Mouse (Mus musculus) liver, embryonic 15.5 days (tissue): Measurements from ENCODE around the gene Tti1. TPM values are rescaled to one million over a fixed set of nuclear protein-coding genes. Genes with fewer than 3 reads are reported as not detected.

Source experiments
- ATAC-seq: fragments of 200-750 bp; cut with Nextera tagmentation; 2 replicates; pipeline ENCODE4 v1.8.0; 2017; ENCODE audit warnings: moderate number of reproducible peaks, mild to moderate bottlenecking, moderate library complexity; ENCODE audit not compliant: insufficient read depth
- H3K27ac ChIP-seq: fragments of 300-500 bp; sonication (generic); replicated peaks from 2 replicates; pipeline ENCODE4 v1.5.1; 2015; ENCODE audit warnings: mild to moderate bottlenecking, inconsistent platforms
- H3K27me3 ChIP-seq: fragments of 300-500 bp; sonication (generic); 2 replicates; pipeline ENCODE4 v1.6.1; 2015; ENCODE audit warnings: mild to moderate bottlenecking, inconsistent platforms
- H3K36me3 ChIP-seq: fragments of 300-500 bp; sonication (generic); replicated peaks from 2 replicates; pipeline ENCODE4 v1.6.1; 2015; ENCODE audit warnings: moderate library complexity, mild to moderate bottlenecking, inconsistent platforms
- H3K4me1 ChIP-seq: fragments of 300-500 bp; sonication (generic); replicated peaks from 2 replicates; pipeline ENCODE4 v1.6.1; 2015; ENCODE audit warnings: inconsistent platforms
- H3K4me2 ChIP-seq: fragments of 300-500 bp; sonication (generic); 2 replicates; pipeline ENCODE4 v1.6.1; 2015; ENCODE audit warnings: moderate library complexity, mild to moderate bottlenecking, inconsistent platforms
- H3K4me3 ChIP-seq: fragments of 300-500 bp; sonication (generic); replicated peaks from 2 replicates; pipeline ENCODE4 v1.5.1; 2015; ENCODE audit warnings: mild to moderate bottlenecking, inconsistent platforms
- H3K9ac ChIP-seq: fragments of 300-500 bp; sonication (generic); 2 replicates; pipeline ENCODE4 v1.6.1; 2015; ENCODE audit warnings: moderate library complexity, mild to moderate bottlenecking, inconsistent platforms
- H3K9me3 ChIP-seq: fragments of 300-500 bp; sonication (generic); replicated peaks from 2 replicates; pipeline ENCODE4 v1.6.1; 2016; ENCODE audit warnings: inconsistent platforms
- whole genome bisulfite sequencing: fragments of 180-500 bp; shearing (Covaris S2); methylation state at CpG from one replicate; pipeline ENCODE4 v1.1.7; 2015; ENCODE audit warnings: mixed read lengths; ENCODE audit not compliant: insufficient replicate concordance; 5-methylcytosine and 5-hydroxymethylcytosine counted together
- polyA plus RNA-seq: library from polyadenylated mRNA; unstranded; fragments of >200 nt; fragmentation: Nextera tagmentation; extraction: Ambion mirVana; gene quantifications from 2 replicates; pipeline ENCODE4 v1.2.1, GENCODE M21; 2015

Tti1 gene
- polyA plus RNA-seq, 1 experiment from 2014 or later: 12.2 TPM

- 41% methylated on average over 11 of the region's 11 CpGs for WGBS
- no peak overlapping the region for H3K4me3 ChIP-seq
- no peak overlapping the region for H3K4me2 ChIP-seq
- H3K9ac ChIP-seq: no peak overlapping the region
- H3K27me3 ChIP-seq: peaks cover 21% of the 10 kb centered on the region
- H3K4me1 ChIP-seq: peaks cover 7% of the 10 kb centered on the region; the same call in 1 of the 2 replicates
- H3K27ac ChIP-seq: no peak overlapping the region
- 0 out of 2 replicates have a peak, but pooled peaks have one; percentile 18 for ATAC-seq
- H3K36me3 ChIP-seq: no peaks in the 10 kb centered on the region
- no peaks in the 10 kb centered on the region for H3K9me3 ChIP-seq
These were observed 92.6 kb downstream of the Tti1 start for GRCm38 (mm10) chr2:157935444-157936171.

DNA sequence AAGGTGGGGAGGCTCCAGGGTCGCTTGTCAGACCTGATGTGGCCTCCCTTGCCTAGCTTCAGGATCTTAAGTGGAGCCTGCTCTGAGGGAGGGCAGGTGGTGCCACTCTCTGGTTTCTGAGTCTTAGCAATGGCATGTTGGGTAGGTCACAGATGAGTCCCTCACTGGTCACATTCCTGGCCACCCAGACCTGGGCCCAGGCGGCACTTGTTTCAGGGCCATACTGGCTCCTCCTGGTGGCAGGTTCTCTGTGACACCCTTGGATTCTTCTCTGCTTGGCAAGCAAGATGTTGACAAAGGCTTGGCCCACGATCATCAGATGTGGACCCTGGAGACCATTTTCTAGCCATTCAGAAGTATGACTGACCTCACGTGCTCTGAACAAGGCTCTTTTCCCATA, 95.6 kb downstream of the Tti1 start:
- Histone ChIP-seq H3K27me3 (peaks cover 6% of the 10 kb centered on the region), H3K4me3 (no peak overlapping the region), H3K4me1 (peaks cover 7% of the 10 kb centered on the region; the same call in 1 of the 2 replicates), H3K36me3 (no peaks in the 10 kb centered on the region), H3K9me3 (no peaks in the 10 kb centered on the region), H3K4me2 (no peak overlapping the region), H3K9ac (no peak overlapping the region), H3K27ac (no peak overlapping the region)
- 58% methylated on average over 4 of the region's 4 CpGs for WGBS
- no peak for ATAC-seq

Other genes with a start within 250 kb of the Tti1 start
- not detected in 2 replicates for gene Vstm2l, start 113.8 kb downstream of the Tti1 start, polyA plus RNA-seq
- gene Rprd1b, start 64 bp upstream of the Tti1 start, polyA plus RNA-seq: 27.5 and 28.6 TPM in 2 replicates
- 67.7 and 77.8 TPM in 2 replicates for gene Tgm2, start 118.0 kb upstream of the Tti1 start, polyA plus RNA-seq
- 0.61 and 0.78 TPM in 2 replicates for gene D630003M21Rik, start 200.8 kb upstream of the Tti1 start, polyA plus RNA-seq
- not detected in 2 replicates for gene Bpi, start 229.7 kb upstream of the Tti1 start, polyA plus RNA-seq